Mouse (Mus musculus): ENCODE data around the gene Klrb1f. TPM values are rescaled to one million over a fixed set of nuclear protein-coding genes. Genes with fewer than 3 reads are reported as not detected.
"Not testable (repeated sequence)": the region's sequence is repeated elsewhere in the genome, so short reads cannot be mapped to it uniquely, and the experiment has no call there.

Gene Klrb1f
- total RNA-seq, 2 experiments from 2014 or later = 0.42 to 0.48 TPM

DNA sequence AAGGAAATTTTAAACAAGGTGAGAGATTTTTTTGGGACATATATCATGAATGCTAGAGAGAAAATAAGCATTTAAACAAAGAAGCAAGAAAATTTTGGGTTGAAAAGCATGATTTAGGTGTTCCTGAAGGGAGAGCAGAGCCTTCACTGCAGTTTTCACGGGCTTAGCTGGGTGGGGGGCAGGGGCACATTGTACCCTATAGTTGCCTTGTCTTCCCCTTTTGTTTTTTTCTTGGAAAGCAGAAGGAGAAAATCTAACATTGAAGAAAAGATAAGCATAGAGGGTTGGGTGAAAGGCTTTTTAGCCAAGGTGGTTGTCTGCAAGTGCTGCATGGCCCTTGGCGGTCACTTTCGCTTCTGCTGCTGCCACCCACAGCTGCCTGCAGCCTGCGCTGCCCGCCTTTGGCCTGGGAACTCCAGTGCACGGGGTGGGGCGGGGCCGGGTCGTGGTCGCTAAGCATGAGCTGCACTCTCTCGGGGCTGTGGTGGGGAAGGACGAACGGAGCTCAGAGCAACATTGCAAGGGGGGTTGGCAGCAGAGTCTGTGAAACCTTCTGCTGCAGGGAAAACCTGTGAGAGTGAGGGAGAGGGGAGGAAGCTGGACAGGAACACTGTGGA, 3.3 kb downstream of the Klrb1f start:
- peak; percentile 75 for DNase-seq

DNA sequence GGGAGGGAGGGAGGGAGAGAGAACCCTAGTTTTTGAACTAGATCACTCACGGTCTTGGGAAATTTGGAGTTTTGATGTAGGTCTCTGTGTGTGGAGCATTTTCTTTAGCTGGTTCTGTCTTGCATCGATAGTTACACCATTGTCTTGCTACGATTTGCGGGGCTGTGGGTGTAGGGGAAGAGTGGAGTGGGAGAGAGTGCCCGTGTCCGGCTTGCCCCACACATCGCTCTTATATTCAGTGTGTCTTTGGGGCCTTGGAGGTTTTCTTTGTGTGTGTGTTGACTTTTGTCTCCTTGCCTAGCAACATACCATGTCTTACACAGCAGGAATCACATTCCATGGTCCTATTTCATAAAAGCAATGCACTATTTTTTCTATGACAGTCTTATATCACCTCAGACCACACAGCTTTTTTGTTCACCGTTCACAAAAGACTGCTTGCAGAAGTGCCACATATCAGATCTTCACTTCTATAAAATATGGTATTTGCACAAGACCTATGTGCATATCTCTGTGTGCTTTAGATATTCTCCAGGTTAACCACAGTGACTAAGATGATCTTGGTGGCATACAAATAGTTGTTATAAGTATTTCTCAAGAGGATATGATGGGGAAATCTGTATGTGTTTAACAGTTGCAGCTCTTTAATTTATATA, 4.0 kb downstream of the Klrb1f start:
- no peak for DNase-seq

DNA sequence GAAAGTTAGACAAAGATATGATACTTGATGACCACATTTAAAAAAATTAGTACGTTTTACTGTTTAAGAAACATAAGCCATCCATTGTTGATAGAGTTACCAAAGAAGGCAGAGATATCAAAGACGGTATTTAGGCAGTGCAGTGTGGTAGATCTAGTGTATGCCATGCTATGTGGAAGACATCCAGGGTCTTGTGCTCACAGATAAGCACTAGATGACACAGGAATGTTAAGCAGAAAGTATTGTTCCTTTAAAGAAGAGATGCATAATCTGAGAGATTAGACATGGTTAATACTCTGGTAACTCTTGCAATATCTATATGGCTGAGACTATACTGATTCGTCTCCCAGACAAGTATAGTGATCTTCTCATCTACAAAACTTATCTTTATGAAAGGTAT, 5.4 kb downstream of the Klrb1f start:
- no peak for DNase-seq

DNA sequence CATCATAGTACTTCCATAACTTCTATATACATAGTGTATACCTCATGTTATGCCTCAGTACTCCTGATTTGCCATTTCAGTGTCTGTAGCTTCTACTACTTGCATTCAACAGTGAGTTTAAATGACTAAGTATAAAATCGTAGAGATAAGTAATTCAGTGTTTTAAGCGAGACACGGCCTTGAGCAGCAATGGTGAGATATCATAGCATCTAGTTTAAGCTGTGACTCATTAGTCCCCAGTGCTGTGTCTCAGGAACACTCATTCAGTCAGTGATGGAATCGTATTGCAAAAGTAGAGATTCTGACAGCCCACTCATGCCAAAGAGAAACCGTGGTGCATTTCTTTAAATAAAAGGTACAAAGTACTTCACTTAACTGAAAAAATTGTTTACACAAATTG, 6.0 kb downstream of the Klrb1f start:
- DNase-seq = no peak

DNA sequence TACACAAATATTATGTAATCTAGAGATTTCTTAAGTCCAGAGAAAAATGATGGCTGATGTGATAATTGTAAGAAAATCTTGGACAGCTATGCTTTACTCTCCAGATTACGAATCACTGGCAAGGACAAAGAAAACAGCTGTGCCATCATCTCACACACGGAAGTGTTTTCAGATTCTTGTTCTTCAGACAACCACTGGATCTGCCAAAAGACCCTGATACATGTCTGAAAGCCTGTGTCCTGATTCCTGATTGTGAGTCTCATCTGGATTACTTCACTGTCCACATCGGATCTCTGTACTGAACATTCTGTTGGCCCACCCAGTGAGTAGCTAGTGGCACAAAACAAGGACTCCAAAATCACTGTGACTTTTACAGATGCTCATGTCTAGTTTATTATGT, 10.5 kb downstream of the Klrb1f start:
- DNase-seq = no peak

DNA sequence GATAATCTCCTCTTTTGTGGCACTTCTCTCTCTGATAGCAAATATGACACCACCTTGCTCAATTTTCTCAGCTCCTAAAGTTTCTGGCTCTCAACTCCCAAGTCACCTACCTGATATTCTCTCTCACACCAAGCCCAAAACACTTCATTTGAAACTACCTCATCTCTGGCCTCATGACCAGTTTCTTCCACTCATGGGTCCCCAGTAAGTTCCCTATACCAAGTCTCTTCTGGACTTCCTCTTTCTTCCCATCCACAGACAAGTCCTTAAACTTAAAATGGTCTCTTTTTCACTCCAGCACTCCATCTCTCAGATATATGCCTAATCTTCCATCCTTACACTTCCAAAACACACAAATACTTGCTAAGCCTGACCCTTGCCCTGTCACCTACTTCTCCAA, 12.3 kb downstream of the Klrb1f start:
- no peak for DNase-seq

DNA sequence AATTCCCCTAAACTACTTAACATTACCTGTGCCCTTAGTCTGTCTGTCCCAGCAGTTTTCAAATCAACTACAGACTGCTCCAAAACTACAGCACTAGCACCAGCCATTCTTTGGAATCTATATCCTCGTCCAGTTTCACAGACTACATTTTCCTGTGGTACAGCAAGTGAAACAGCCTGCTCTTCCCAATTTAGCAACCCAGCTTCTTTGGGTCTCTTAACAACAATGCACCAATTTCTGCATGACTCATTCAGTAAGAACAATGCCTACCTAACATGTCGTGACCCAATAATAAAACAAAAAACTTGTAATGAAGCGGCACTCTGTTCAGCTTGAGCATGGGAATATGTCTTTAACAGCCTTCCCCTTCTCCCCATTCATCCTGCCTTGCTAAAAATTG, 19.7 kb downstream of the Klrb1f start:
- DNase-seq = no peak

DNA sequence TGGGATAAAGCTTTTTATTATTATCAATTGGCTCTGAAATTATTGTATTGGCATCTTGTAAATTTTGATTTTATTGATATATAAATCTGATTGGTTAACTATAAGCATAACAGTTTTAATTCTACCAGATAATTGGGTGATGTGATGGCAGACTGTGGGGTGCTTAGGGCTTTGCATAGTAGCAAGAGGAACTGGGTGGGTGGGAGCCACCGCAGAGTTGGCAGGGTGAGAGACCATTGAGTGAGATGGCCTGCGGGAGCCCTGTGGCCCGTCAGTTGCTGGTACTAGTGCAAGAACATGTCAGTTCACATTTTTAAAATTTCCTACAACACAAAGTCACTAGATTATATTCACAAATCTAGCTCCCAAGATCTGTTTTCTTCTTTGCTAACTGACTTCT, 20.2 kb downstream of the Klrb1f start:
- DNase-seq = no peak

DNA sequence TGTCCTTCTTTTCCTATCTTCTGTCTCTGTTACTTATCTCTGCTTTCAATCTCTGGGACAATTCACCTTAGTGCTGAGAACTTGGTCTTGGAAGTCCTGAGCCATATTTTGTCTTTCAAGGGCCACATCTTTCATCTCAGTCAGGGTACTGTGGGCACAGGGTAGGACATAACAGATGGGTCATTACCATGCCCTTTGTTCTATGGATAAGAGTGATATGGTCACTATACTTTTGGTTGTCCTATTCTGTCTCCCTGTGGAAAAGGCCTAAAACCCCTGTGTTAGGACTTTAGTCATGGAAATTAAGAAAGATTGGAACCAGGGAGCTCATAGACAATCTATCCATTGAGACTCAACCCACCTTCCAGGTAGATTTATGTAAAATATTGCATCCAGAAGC, 20.8 kb downstream of the Klrb1f start:
- DNase-seq = no peak

DNA sequence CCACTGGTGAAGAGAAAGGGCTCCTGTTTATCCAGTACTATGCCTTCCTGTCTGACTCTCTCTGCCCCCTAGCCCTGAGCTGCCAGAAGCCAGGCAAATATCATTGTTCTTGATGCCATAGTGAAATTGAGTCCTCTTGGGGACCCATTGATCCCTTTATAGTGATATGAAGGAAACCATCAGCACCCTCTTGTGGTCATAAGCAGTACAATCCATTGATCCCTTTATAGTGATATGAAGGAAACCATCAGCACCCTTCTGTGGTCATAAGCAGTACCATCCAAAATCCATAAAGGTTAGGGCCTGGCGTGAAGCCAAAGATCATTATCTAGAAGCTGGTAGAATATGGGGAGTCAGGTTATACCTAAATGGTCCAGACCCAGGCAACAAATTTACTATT, 21.3 kb downstream of the Klrb1f start:
- peak; percentile 56 for DNase-seq

DNA sequence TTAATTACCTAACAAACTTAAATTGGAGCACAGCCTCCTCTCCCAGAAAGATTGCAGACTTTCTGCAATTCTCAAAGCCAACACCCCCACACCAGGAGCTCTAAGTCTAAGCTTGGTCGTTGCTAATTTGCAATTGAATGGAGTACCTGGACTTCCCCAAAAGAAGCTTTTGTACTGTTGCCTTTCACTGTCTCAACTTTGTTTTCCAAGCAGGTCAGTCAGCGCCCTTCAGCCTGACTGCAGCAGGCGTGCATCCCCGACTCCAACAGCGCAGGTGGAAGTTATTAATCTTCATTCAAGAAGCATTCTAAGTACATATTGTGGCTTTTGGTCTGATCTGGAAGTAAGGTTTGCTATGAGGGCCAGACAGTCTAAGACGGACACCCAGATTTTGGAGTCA, 39.4 kb downstream of the Klrb1f start:
- no peak for DNase-seq

DNA sequence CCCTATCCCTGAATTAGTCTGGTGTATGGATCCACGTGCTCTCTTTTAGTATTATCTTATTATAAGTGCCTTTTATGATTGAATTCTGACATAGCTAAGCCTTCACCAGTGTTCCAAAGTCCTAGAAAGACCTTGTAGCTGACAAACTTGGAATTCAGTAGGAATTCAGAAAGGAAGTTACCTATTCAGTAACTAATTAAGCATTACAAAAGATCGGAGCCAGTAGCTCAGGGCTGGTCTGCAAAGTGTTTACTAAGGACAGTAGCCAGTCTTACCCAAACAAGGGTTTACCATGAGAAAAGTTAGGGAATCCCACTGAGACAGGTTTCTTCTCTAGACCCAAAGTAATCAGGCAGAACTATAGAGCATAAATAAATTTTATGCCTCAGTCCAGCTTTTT, 40.3 kb downstream of the Klrb1f start:
- not testable (repeated sequence) for DNase-seq

DNA sequence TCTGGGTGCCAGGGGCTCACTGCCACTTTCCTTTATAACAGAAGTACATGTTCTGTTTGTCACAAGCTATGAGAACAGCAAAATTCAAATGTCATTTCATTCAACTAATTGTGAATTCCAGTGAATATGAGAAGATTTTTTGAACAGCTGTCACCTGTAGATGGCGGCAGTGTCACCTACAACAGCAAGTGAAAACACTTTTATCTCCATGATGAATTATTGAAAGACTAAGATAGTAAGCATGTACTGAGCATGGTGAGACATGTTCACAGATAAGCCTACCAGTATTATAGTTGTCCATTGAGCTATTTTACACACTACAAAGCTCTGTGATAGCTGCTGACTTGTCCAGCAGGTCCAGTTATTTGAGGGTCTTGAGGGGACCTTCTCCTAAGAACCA, 42.5 kb downstream of the Klrb1f start:
- peak; percentile 41 for DNase-seq

DNA sequence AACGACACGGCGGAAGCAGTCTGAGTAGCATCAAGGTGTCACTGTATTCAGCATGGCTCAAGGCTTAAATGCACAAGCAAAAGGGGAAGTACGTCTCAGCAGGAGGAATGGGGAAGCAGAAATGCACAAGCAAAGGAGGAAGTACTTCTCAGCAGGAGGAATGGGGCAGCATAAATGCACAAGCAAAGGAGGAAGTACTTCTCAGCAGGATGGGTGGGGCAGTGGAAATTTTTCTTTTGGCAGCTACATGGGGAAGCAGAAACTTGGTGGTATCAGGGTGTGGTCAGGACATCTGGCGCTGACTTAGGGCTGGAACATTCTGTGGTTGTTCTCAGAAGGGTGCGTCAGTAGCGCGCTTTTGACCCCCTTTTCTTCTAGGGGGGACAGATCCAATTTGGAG, 42.9 kb downstream of the Klrb1f start:
- not testable (repeated sequence) for DNase-seq

DNA sequence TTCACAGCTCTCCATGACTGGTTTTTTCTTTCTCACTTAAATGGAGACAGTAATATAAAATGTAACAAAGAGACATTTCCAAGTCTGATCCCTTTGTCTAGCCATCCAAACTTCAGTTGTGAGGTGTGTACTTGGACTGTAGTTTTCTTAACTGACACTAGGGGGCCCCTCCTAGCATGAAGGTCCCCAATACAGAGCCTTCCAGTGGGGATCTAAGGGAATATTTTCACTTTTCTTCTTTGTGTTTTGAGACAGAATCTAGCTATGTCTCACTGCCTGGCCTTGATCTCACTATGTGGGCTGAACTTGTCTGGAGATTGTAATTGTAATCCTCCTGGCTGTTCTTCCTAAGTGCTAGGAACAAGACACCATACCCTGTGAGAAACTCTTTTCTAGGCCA, 49.5 kb downstream of the Klrb1f start:
- peak; percentile 28 for DNase-seq

DNA sequence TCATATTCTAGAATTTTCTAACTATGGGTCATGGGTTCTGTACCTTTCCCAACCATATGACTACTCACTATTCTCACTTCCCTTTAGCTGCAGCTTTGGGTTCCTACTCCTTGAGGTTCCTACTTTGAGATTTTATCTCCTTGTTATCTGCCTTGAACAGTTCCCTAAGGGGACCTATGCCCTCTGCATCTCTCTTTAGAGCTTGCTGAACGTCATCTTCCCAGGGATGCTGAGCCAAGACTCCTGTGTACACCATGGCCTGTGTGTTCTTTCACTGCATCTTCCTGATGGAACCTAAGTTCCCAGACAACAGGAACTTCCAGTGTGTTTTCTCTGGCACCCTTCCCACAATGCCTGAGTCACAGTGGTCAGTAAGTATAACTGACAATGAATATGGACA, 52.2 kb downstream of the Klrb1f start:
- peak; percentile 34 for DNase-seq

DNA sequence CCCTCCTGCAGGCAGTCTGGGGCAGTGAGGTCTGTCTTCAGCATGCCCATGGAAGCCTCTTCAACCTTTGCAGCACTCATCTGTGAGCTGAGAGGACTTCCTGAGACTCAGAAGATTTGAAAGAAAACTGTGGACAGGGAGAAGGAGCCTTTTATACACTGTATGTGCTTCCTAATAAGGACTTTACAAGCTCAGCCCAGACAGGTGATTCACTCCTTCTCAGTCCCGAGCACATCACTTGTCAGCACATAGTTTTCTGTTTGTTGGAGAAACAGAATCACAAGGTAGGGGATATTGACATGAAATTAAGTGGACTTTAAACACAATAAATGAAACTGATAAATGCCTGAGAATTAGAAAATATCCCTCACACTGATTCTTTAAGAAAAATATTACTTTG, 55.1 kb downstream of the Klrb1f start, which contains the start of gene Clec2e:
Clec2e (minus strand) TSS at position 120 of the 400 bp plus-strand sequence.
- DNase-seq = not testable (repeated sequence)

DNA sequence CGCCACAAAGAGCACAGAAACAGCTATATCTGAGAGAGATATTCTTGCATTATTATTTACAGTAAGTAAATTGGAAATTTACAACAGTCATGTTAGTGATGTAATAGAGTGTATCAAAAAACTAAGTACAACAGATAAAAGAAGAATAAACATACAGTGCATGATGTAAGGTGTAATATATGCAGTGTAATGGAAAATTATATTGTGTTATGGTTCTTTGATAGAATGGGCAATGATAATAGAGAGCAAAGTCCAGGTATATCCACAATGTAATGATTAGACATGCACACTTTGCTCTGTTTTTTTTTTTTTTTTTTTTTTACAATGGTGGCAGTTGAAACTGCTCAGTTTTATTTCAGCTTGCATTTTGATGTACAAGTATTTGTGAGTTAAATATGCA, 55.9 kb downstream of the Klrb1f start:
- no peak for DNase-seq

DNA sequence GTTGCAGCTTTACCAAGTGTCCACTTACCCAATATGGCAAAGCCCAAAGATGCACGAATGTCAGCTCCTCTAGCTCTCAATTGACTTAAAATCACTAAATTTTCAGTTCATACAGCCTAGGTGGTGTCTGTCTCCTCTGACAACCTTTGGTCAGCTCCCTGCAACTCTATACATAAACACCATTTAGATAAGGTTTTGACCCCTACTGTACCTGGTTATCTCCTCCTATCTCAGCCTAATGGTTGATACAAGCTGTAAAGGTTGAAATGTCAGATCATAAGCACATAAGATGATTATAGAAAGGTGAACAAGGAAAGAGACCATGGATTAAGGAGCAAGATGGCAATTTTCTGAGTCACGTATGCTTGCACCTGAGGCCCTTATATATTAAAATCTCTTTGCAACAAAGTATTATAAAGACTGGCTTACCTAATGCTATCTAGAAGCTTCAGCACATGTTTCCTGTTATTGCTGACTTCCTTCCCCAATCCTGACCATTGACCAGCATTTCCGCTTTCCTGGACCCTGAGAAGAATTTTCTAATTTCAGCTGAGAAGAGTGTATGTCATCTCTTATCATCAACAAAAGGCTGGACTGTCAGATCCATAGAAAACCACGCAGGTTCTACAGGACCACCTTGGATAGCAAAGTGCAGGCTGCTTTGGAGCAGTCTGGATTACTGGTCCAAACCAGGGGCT, 57.3 kb downstream of the Klrb1f start:
- DNase-seq = no peak

Data from adrenal gland, postnatal 10 days (tissue).